Mouse (Mus musculus) cerebellum, adult 2 months (tissue): ENCODE measurements at regions not wholly inside any gene's neighbourhood (a gene's known extent, or its start where the extent isn't known, plus 50 kb on each side); places are given as distances from the start of the nearest gene placed in this dataset.

ENCODE experiments used
- CTCF ChIP-seq: fragments of 200-500 bp; IDR thresholded peaks from 2 replicates; pipeline ENCODE4 v1.5.1; 2011; ENCODE audit warnings: low read depth, mild to moderate bottlenecking, control low read depth, low read length, moderate library complexity, borderline replicate concordance; ENCODE audit not compliant: insufficient read depth
- POLR2A ChIP-seq: fragments of 200-500 bp; IDR thresholded peaks from 2 replicates; pipeline ENCODE4 v1.6.1; 2011; ENCODE audit warnings: low read length, control low read depth, borderline replicate concordance; ENCODE audit not compliant: insufficient read depth

DNA sequence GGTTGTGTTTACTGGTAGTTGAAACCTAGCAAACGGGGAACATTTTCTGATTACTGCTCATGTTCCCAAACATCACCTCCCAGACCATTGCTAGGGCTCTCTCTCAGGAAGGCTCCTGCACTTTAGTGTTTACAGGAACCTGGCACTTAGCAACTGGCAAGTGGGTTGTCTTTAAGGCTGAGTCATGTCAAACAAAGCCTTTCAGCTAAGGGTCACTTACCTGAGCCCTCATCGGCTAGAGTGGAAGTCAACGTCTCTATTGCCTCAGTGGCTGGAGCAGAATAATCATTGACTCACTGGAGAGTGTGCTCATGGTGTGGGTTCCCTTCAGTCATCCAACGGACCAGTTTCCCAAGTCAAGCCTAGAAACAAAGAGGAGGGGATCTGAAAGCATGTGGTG is 101.0 kb downstream of the Tomm20 start:
- TF ChIP-seq CTCF (no peak), POLR2A (no peak)
